Mouse (Mus musculus): ENCODE measurements around the gene Supt3. TPM values are rescaled to one million over a fixed set of nuclear protein-coding genes. Genes with fewer than 3 reads are reported as not detected.

The Supt3 gene
- polyA plus RNA-seq, 1 experiment from 2014 or later, result 23.7 TPM

- no peaks in the 10 kb centered on the region for H3K36me3 ChIP-seq
- WGBS, result 88% methylated on average over 3 of the region's 3 CpGs
- no peak overlapping the region for H3K4me3 ChIP-seq
- no peak overlapping the region for H3K27ac ChIP-seq
- DNase-seq (ENCODE audit: low spot score), result no peak
- H3K27me3 ChIP-seq (ENCODE audit: insufficient read depth, poor library complexity, severe bottlenecking), result no peaks in the 10 kb centered on the region
- no peaks in the 10 kb centered on the region for H3K9me3 ChIP-seq
- no peaks in the 10 kb centered on the region for H3K4me1 ChIP-seq (replicated peaks)
Measured at GRCm38 (mm10) chr17:45053371-45053770, 276.4 kb downstream of the Supt3 start.

GRCm38 (mm10) chr17:45054526-45054925, 277.6 kb downstream of the Supt3 start:
- 80% methylated on average over 4 of the region's 4 CpGs for WGBS
- Histone ChIP-seq H3K9me3 (no peaks in the 10 kb centered on the region), H3K4me1 (replicated peaks) (peaks cover 2% of the 10 kb centered on the region; the same call in 1 of the 2 replicates), H3K4me3 (no peak overlapping the region), H3K27ac (no peak overlapping the region), H3K36me3 (no peaks in the 10 kb centered on the region), H3K27me3 (ENCODE audit: insufficient read depth, poor library complexity, severe bottlenecking) (no peaks in the 10 kb centered on the region)
- DNase-seq (ENCODE audit: low spot score), result no peak

GRCm38 (mm10) chr17:45056894-45057293, 279.9 kb downstream of the Supt3 start:
- H3K4me1 ChIP-seq (replicated peaks), result peaks cover 2% of the 10 kb centered on the region; the same call in 1 of the 2 replicates
- H3K27me3 ChIP-seq (ENCODE audit: insufficient read depth, poor library complexity, severe bottlenecking), result no peaks in the 10 kb centered on the region
- 82% methylated on average over 2 of the region's 2 CpGs for WGBS
- no peak overlapping the region for H3K4me3 ChIP-seq
- no peaks in the 10 kb centered on the region for H3K36me3 ChIP-seq
- H3K27ac ChIP-seq, result no peak overlapping the region
- H3K9me3 ChIP-seq, result no peaks in the 10 kb centered on the region
- no peak for DNase-seq (ENCODE audit: low spot score)

GRCm38 (mm10) chr17:45057780-45058179, 280.8 kb downstream of the Supt3 start:
- DNase-seq (ENCODE audit: low spot score), result no peak
- Histone ChIP-seq H3K4me3 (no peak overlapping the region), H3K9me3 (no peaks in the 10 kb centered on the region), H3K4me1 (replicated peaks) (peaks cover 2% of the 10 kb centered on the region; the same call in 1 of the 2 replicates), H3K27ac (no peak overlapping the region), H3K27me3 (ENCODE audit: insufficient read depth, poor library complexity, severe bottlenecking) (no peaks in the 10 kb centered on the region), H3K36me3 (no peaks in the 10 kb centered on the region)
- WGBS, result 88% methylated on average over 6 of the region's 6 CpGs

GRCm38 (mm10) chr17:45058566-45059363, 281.8 kb downstream of the Supt3 start:
- Histone ChIP-seq H3K4me3 (no peak overlapping the region), H3K27me3 (ENCODE audit: insufficient read depth, poor library complexity, severe bottlenecking) (no peaks in the 10 kb centered on the region), H3K27ac (no peak overlapping the region), H3K4me1 (replicated peaks) (peaks cover 2% of the 10 kb centered on the region; the same call in 1 of the 2 replicates), H3K9me3 (no peaks in the 10 kb centered on the region), H3K36me3 (no peaks in the 10 kb centered on the region)
- no peak for DNase-seq (ENCODE audit: low spot score)
- WGBS, result 51% methylated on average over 6 of the region's 6 CpGs

- Histone ChIP-seq H3K4me3 (no peak overlapping the region), H3K9me3 (no peaks in the 10 kb centered on the region), H3K27me3 (ENCODE audit: insufficient read depth, poor library complexity, severe bottlenecking) (no peaks in the 10 kb centered on the region), H3K4me1 (replicated peaks) (peaks cover 11% of the 10 kb centered on the region), H3K36me3 (no peaks in the 10 kb centered on the region), H3K27ac (no peak overlapping the region)
- 87% methylated on average over 5 of the region's 5 CpGs for WGBS
- no peak for DNase-seq (ENCODE audit: low spot score)
Measured at GRCm38 (mm10) chr17:45063776-45064175, 286.8 kb downstream of the Supt3 start.

- Histone ChIP-seq H3K9me3 (no peaks in the 10 kb centered on the region), H3K27ac (no peak overlapping the region), H3K36me3 (no peaks in the 10 kb centered on the region), H3K4me1 (replicated peaks) (peaks cover 8% of the 10 kb centered on the region), H3K27me3 (ENCODE audit: insufficient read depth, poor library complexity, severe bottlenecking) (no peaks in the 10 kb centered on the region), H3K4me3 (no peak overlapping the region)
- DNase-seq (ENCODE audit: low spot score), result no peak
- WGBS, result 86% methylated on average over 2 of the region's 2 CpGs
Measured at GRCm38 (mm10) chr17:45065465-45065864, 288.5 kb downstream of the Supt3 start.

- peaks cover 8% of the 10 kb centered on the region for H3K4me1 ChIP-seq (replicated peaks)
- 96% methylated on average over 3 of the region's 3 CpGs for WGBS
- DNase-seq (ENCODE audit: low spot score), result no peak
- H3K4me3 ChIP-seq, result no peak overlapping the region
- H3K9me3 ChIP-seq, result no peaks in the 10 kb centered on the region
- H3K27me3 ChIP-seq (ENCODE audit: insufficient read depth, poor library complexity, severe bottlenecking), result no peaks in the 10 kb centered on the region
- H3K27ac ChIP-seq, result no peak overlapping the region
- no peaks in the 10 kb centered on the region for H3K36me3 ChIP-seq
Measured at GRCm38 (mm10) chr17:45067441-45067840, 290.5 kb downstream of the Supt3 start.

GRCm38 (mm10) chr17:45068321-45068720, 291.4 kb downstream of the Supt3 start:
- H3K36me3 ChIP-seq, result no peaks in the 10 kb centered on the region
- no peak overlapping the region for H3K27ac ChIP-seq
- H3K9me3 ChIP-seq, result no peaks in the 10 kb centered on the region
- no peak overlapping the region for H3K4me3 ChIP-seq
- no peaks in the 10 kb centered on the region for H3K27me3 ChIP-seq (ENCODE audit: insufficient read depth, poor library complexity, severe bottlenecking)
- H3K4me1 ChIP-seq (replicated peaks), result peaks cover 8% of the 10 kb centered on the region
- peak; percentile 31 for DNase-seq (ENCODE audit: low spot score)
- WGBS, result 51% methylated on average over 7 of the region's 7 CpGs

- no peaks in the 10 kb centered on the region for H3K9me3 ChIP-seq
Measured at GRCm38 (mm10) chr17:45072495-45073347, 295.8 kb downstream of the Supt3 start.

GRCm38 (mm10) chr17:45073348-45073634, 296.3 kb downstream of the Supt3 start:
- Histone ChIP-seq H3K36me3 (no peaks in the 10 kb centered on the region), H3K4me3 (no peak overlapping the region), H3K4me1 (replicated peaks) (peaks cover 4% of the 10 kb centered on the region), H3K9me3 (no peaks in the 10 kb centered on the region), H3K27me3 (ENCODE audit: insufficient read depth, poor library complexity, severe bottlenecking) (no peaks in the 10 kb centered on the region), H3K27ac (no peak overlapping the region)
- 94% methylated on average over 8 of the region's 8 CpGs for WGBS
- DNase-seq (ENCODE audit: low spot score), result no peak

More at GRCm38 (mm10) chr17:45072495-45073347, 295.8 kb downstream of the Supt3 start:
- H3K27ac ChIP-seq, result no peak overlapping the region
- no peaks in the 10 kb centered on the region for H3K27me3 ChIP-seq (ENCODE audit: insufficient read depth, poor library complexity, severe bottlenecking)
- no peak overlapping the region for H3K4me3 ChIP-seq
- DNase-seq (ENCODE audit: low spot score), result no peak
- WGBS, result 71% methylated on average over 7 of the region's 7 CpGs
- no peaks in the 10 kb centered on the region for H3K36me3 ChIP-seq
- peaks cover 8% of the 10 kb centered on the region for H3K4me1 ChIP-seq (replicated peaks)

- H3K4me1 ChIP-seq (replicated peaks), result no peaks in the 10 kb centered on the region; the same call in 1 of the 2 replicates
- H3K27ac ChIP-seq, result no peak overlapping the region
- no peak for DNase-seq (ENCODE audit: low spot score)
- H3K4me3 ChIP-seq, result no peak overlapping the region
- H3K36me3 ChIP-seq, result no peaks in the 10 kb centered on the region
- no peaks in the 10 kb centered on the region for H3K27me3 ChIP-seq (ENCODE audit: insufficient read depth, poor library complexity, severe bottlenecking)
- 86% methylated on average over 3 of the region's 3 CpGs for WGBS
- H3K9me3 ChIP-seq, result no peaks in the 10 kb centered on the region
Measured at GRCm38 (mm10) chr17:45073779-45074178, 296.8 kb downstream of the Supt3 start.

GRCm38 (mm10) chr17:45076951-45077350, 300.0 kb downstream of the Supt3 start:
- WGBS, result 92% methylated on average over 4 of the region's 4 CpGs
- no peaks in the 10 kb centered on the region for H3K36me3 ChIP-seq
- no peak overlapping the region for H3K27ac ChIP-seq
- H3K27me3 ChIP-seq (ENCODE audit: insufficient read depth, poor library complexity, severe bottlenecking), result no peaks in the 10 kb centered on the region
- H3K4me3 ChIP-seq, result no peak overlapping the region
- H3K9me3 ChIP-seq, result no peaks in the 10 kb centered on the region
- no peaks in the 10 kb centered on the region; the same call in none of the 2 replicates for H3K4me1 ChIP-seq (replicated peaks)
- DNase-seq (ENCODE audit: low spot score), result no peak

All from hindbrain, embryonic 10.5 days (tissue).